Mouse (Mus musculus): ENCODE measurements at regions not wholly inside any gene's neighbourhood (a gene's known extent, or its start where the extent isn't known, plus 50 kb on each side); places are given as distances from the start of the nearest gene placed in this dataset.

- H3K4me1 ChIP-seq (ENCODE audit: control insufficient read depth in 2 of 2, insufficient read depth in 2 of 2, low read length in 2 of 2, poor library complexity in 1 of 2): no peaks in the 10 kb centered on the region
- H3K4me3 ChIP-seq (ENCODE audit: insufficient read depth in 1 of 2, low read depth in 1 of 2, low read length in 2 of 2, poor library complexity in 1 of 2, severe bottlenecking in 1 of 2): no peak overlapping the region
- in situ Hi-C loops (cut with MboI; ENCODE audit: low sequenced_read_pairs in 2 of 2, unreplicated experiment in 2 of 2): no loop called here
These were observed 85.8 kb upstream of the Thumpd2 start for GRCm38 (mm10) chr17:81150730-81151129.

DNA sequence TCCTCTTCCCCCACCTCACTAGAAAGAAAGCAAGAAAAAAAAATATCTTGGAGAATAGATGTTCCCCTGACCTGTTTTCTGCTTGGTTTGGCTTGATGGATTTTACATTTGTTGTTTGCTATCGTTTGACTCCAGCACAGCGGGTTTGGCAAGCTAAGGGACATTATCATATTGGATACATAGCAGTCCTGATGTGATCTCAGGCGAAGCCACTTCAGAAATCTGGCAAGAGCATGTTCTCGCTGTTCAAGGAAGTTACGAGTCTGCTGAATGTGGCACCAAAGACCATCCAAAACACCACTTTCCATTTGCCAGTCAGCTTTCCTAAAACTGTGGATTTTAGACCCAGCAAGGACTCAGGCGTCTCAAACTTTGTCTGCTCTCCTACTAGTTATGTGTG is 69.8 kb upstream of the Thumpd2 start:
- no peaks in the 10 kb centered on the region for H3K36me3 ChIP-seq (ENCODE audit: control insufficient read depth, insufficient read depth, low read length, poor library complexity, severe bottlenecking)
- in situ Hi-C loops (cut with MboI; ENCODE audit: low sequenced_read_pairs in 2 of 2, unreplicated experiment in 2 of 2): no loop called here
- H3K27ac ChIP-seq (ENCODE audit: insufficient read depth, low read depth, low read length, poor library complexity, severe bottlenecking): no peak overlapping the region
- DNase-seq (ENCODE audit: low read depth, low spot score): no peak
- H3K4me1 ChIP-seq (ENCODE audit: control insufficient read depth in 2 of 2, insufficient read depth in 2 of 2, low read length in 2 of 2, poor library complexity in 1 of 2): no peaks in the 10 kb centered on the region
- H3K9ac ChIP-seq (ENCODE audit: insufficient read depth, low read depth, low read length, poor library complexity, severe bottlenecking): no peak overlapping the region
- H3K9me3 ChIP-seq (ENCODE audit: control insufficient read depth, insufficient read depth, low read depth, low read length): no peaks in the 10 kb centered on the region
- TF ChIP-seq HCFC1 (IDR thresholded peaks at IDR 0.05; ENCODE audit: borderline replicate concordance, insufficient read depth, low read length) (no peak), ZNF384 (IDR thresholded peaks at IDR 0.05; ENCODE audit: low read depth, low read length) (no peak)
- no peak overlapping the region for H3K4me3 ChIP-seq (ENCODE audit: insufficient read depth in 1 of 2, low read depth in 1 of 2, low read length in 2 of 2, poor library complexity in 1 of 2, severe bottlenecking in 1 of 2)

More at GRCm38 (mm10) chr17:81150730-81151129, 85.8 kb upstream of the Thumpd2 start:
- no peak for DNase-seq (ENCODE audit: low read depth, low spot score)
- H3K9me3 ChIP-seq (ENCODE audit: control insufficient read depth, insufficient read depth, low read depth, low read length): no peaks in the 10 kb centered on the region
- no peaks in the 10 kb centered on the region for H3K36me3 ChIP-seq (ENCODE audit: control insufficient read depth, insufficient read depth, low read length, poor library complexity, severe bottlenecking)
- no peak overlapping the region for H3K9ac ChIP-seq (ENCODE audit: insufficient read depth, low read depth, low read length, poor library complexity, severe bottlenecking)
- no peak overlapping the region for H3K27ac ChIP-seq (ENCODE audit: insufficient read depth, low read depth, low read length, poor library complexity, severe bottlenecking)
- no peak for TF ChIP-seq MAFK (IDR thresholded peaks at IDR 0.05; ENCODE audit: insufficient read depth, low read depth, low read length)
- no peak for TF ChIP-seq HCFC1 (IDR thresholded peaks at IDR 0.05; ENCODE audit: borderline replicate concordance, insufficient read depth, low read length)
- no peak for TF ChIP-seq ZC3H11A (IDR thresholded peaks at IDR 0.05; ENCODE audit: borderline replicate concordance, low read depth, low read length)
- no peak for TF ChIP-seq ZNF384 (IDR thresholded peaks at IDR 0.05; ENCODE audit: low read depth, low read length)
- TF ChIP-seq CHD2 (IDR thresholded peaks at IDR 0.05; ENCODE audit: low read depth, low read length): no peak

GRCm38 (mm10) chr17:81133227-81133626 is 68.3 kb upstream of the Thumpd2 start:
- in situ Hi-C loops (cut with MboI; ENCODE audit: low sequenced_read_pairs in 2 of 2, unreplicated experiment in 2 of 2): no loop called here
- no peak for DNase-seq (ENCODE audit: low read depth, low spot score)

More at GRCm38 (mm10) chr17:81133227-81133626, 68.3 kb upstream of the Thumpd2 start:
- H3K9ac ChIP-seq (ENCODE audit: insufficient read depth, low read depth, low read length, poor library complexity, severe bottlenecking): no peak overlapping the region
- TF ChIP-seq CHD2 (IDR thresholded peaks at IDR 0.05; ENCODE audit: low read depth, low read length) (no peak), HCFC1 (IDR thresholded peaks at IDR 0.05; ENCODE audit: borderline replicate concordance, insufficient read depth, low read length) (no peak), ZNF384 (IDR thresholded peaks at IDR 0.05; ENCODE audit: low read depth, low read length) (no peak), ZC3H11A (IDR thresholded peaks at IDR 0.05; ENCODE audit: borderline replicate concordance, low read depth, low read length) (no peak)
- H3K27ac ChIP-seq (ENCODE audit: insufficient read depth, low read depth, low read length, poor library complexity, severe bottlenecking): no peak overlapping the region
- H3K4me3 ChIP-seq (ENCODE audit: insufficient read depth in 1 of 2, low read depth in 1 of 2, low read length in 2 of 2, poor library complexity in 1 of 2, severe bottlenecking in 1 of 2): no peak overlapping the region
- no peaks in the 10 kb centered on the region for H3K9me3 ChIP-seq (ENCODE audit: control insufficient read depth, insufficient read depth, low read depth, low read length)
- no peaks in the 10 kb centered on the region for H3K36me3 ChIP-seq (ENCODE audit: control insufficient read depth, insufficient read depth, low read length, poor library complexity, severe bottlenecking)
- no peaks in the 10 kb centered on the region for H3K4me1 ChIP-seq (ENCODE audit: control insufficient read depth in 2 of 2, insufficient read depth in 2 of 2, low read length in 2 of 2, poor library complexity in 1 of 2)

Measured in ES-E14 (cell line).